Mouse (Mus musculus) megakaryocyte-erythroid progenitor cell, adult 5-6 weeks (primary cell): ENCODE measurements around the gene Asf1b. TPM values are rescaled to one million over a fixed set of nuclear protein-coding genes. Genes with fewer than 3 reads are reported as not detected.
"Not testable (repeated sequence)": the region's sequence is repeated elsewhere in the genome, so short reads cannot be mapped to it uniquely, and the experiment has no call there.

Experiments
- ATAC-seq: replicated peaks from 2 replicates; pipeline ENCODE4 v1.8.0; 2016; ENCODE audit warnings: mild to moderate bottlenecking, inconsistent platforms; ENCODE audit not compliant: severe bottlenecking, poor library complexity, low FRiP score, low TSS enrichment
- total RNA-seq, 2 experiments: library from RNA; stranded (forward) in 1 of 2; stranded (reverse) in 1 of 2; fragments of 200-1000, 215-1000 nt in 1 of 2; fragments of >200 nt in 1 of 2; fragmentation: Nextera tagmentation in 1 of 2; gene quantifications; 2 replicates each; pipeline ENCODE4 v1.2.3; 2014 to 2017

Gene Asf1b
- total RNA-seq, 2 experiments from 2014 or later = 36.5 to 64.6 TPM

DNA sequence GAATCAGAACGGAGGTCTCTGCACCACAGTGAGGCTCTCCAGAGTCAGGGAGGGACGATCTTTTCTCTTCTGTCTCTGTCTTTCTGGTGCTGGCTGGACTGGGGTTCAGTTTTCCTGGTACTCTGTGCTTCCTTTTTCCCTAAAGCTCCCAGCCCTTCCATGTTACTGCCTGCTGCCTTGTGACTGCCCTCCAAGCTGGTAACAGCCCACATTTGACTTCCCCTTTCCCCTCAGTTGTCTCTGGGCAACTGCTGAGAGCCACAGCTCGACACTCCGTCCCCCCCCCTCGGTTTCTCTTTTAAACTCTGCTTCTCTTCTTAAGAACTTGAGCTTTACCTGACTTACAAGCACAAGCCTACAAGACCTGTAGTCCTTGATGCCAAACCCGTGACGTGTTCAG, 33.9 kb downstream of the Asf1b start:
- ATAC-seq = no peak

DNA sequence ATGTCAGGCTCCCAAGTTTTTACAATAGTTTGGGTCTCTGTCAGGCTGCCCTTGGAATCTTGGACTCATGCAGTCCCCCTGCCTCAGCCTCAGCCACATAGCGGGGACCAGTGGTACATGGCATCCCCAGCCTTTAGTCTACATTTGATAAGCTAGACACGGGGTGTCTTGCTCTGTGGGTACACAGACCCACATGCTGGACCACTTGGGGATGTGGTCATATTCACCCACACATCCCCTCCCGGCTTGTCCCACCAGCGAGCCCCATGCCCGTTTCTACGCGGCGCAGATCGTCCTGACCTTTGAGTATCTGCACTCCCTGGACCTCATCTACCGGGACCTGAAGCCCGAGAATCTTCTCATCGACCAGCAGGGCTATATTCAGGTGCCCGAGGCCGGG, 34.9 kb downstream of the Asf1b start:
- no peak for ATAC-seq

DNA sequence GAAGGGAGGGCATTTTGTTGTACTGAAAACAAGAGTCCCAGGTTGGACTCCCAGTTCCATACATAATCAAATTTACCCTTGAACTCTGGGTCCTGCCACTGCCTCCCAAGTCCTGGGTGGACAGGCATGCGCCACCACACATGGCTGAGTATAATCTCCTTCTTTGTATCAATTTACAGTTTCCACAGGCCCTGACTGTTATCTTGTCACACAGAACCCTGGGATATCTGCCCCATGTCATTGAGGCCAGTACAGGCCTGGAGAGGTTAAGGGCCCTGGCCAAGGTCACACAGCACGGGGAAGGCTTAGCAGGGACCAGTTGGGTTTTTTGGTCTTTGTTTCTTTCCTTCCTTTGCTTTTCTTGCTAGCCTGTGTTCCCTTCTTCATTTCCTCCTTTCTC, 37.2 kb downstream of the Asf1b start:
- peak; percentile 57 for ATAC-seq

DNA sequence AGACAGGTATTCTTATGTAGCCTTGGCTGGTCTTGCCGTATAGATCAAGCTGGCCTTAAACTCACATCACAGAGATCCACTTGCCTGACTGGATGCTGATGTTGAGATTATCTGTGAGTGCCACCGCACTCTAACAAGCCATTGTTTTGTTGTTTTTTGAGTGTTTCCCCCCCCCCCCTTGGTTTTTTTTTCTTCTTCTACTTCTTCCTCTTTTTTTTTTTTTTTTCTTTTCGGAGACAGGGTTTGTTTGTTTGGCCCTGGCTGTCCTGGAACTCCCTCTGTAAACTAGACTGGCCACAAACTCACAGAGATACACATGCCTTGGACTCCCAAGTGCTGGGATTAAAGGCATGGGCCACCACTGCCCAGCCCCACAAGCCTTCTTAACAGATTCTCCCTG, 38.7 kb downstream of the Asf1b start:
- ATAC-seq = no peak

DNA sequence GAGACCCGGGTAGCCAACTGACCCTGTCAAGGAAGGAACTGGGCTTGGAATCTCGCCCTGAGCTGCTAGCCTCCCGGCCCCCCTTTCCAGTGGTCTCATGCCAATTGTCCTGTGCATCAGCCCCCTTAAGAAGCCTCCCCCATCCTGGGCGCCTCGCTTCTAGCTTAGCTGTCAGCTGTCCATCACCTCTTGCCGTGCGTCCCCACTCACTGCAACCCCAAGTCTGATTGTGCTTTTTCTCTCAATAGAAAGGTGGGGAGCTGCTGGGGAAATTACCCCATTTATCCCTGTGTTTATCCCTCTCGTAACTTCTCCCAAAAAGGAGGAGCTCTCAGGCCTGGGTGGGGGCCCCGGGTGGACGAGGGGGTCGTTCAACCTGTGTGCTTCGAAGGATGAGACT, 40.7 kb downstream of the Asf1b start:
- ATAC-seq = no peak

DNA sequence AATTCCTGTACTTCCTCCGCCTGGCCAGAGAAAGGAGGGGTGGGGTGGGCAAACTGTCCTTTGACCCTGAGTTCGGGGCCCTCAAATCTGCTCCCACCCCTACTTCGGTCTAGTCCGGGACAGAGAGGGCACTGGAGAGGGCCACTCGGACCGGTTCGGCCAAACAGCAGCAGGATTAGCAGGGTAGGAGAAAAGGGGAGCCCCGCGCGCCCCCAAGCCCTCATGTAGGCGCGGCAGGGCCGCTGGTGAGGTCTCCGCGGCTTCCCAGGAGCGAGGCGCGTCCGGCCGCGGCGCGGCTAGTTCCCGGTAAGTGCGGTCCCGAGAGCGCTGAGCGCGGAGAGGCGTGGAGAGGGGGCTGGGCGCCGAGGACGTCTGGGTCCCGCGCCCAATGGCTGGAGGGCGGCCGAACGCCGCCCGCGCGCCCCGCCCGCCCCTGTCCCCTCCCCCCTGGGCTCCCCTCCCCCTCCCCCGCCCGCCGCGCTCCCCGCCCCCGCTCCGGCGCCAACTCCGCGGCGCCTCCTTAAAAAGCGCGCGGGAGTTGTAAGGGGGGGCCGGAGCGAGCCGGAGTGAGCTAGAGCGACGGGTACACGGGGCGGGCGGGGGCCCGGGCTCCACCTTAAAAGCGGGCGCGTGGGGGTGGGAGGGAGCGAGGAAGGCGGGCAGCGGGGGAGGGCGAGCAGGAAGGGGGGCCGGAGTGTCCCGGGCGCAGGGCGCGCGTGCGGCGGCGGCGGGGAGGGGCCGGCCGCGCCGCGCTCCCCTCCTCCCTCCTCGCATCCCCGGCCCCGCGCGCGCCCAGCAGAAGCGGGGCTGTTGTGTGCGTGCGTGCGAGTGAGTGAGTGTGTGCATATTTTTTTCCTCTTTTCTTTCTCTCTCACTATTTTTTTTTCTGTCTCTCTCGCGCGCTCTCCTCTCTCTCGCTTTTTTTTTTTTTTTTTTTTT, 41.5 kb downstream of the Asf1b start:
- peak; percentile 70 for ATAC-seq

DNA sequence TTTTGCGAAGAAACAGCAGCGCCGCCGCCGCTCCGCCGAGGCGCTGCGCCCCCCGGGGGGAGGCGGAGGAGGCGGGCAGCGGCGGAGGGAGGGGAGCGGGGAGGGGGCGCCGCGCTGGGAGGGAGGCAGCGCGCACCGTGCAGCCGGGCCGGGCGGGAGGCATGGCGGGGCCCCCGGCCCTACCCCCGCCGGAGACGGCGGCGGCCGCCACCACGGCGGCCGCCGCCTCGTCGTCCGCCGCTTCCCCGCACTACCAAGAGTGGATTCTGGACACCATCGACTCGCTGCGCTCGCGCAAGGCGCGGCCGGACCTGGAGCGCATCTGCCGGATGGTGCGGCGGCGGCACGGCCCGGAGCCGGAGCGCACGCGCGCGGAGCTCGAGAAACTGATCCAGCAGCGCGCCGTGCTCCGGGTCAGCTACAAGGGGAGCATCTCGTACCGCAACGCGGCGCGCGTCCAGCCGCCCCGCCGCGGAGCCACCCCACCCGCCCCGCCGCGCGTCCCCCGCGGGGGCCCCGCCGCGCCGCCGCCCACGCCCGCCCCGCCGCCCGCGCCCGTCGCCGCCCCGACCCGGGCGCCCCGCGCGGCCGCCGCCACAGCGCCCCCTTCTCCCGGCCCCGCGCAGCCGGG, 42.3 kb downstream of the Asf1b start, which contains the start of gene Samd1:
Gene Samd1 (plus strand): TSS at position 162 of the 631 bp plus-strand sequence.
- no peak for ATAC-seq

DNA sequence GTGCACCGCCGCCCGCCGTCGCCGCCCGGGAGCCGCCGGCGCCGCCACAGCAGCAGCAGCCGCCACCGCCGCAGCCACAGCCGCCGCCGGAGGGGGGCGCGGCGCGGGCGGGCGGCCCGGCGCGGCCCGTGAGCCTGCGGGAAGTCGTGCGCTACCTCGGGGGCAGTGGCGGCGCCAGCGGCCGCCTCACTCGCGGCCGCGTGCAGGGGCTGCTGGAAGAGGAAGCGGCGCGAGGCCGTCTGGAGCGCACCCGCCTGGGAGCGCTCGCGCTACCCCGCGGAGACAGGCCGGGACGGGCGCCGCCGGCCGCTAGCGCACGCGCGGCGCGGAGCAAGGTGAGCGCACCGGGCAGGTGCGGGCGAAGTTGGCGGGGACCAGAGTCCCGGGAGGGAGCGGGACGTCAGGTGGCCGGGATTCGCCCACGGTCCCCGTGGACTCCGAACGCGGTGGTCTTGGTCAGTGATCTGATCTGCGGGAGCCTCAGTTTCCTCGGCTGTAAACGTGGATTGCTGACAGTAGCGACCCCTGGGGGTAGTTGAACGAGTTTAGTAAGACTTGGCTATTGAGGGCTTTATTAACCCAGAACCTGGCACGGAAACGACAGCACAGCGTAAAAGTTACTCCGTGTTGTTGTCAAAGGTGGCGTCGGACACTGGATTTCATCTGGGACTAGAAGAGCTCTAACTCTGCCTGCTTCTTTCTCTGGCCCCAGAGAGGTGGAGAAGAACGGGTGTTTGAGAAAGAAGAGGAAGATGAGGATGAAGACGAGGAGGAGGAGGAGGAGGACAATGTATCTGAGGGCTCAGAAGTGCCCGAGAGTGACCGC, 43.1 kb downstream of the Asf1b start:
- ATAC-seq = 0 out of 2 replicates have a peak, but pooled peaks have one; percentile 27

DNA sequence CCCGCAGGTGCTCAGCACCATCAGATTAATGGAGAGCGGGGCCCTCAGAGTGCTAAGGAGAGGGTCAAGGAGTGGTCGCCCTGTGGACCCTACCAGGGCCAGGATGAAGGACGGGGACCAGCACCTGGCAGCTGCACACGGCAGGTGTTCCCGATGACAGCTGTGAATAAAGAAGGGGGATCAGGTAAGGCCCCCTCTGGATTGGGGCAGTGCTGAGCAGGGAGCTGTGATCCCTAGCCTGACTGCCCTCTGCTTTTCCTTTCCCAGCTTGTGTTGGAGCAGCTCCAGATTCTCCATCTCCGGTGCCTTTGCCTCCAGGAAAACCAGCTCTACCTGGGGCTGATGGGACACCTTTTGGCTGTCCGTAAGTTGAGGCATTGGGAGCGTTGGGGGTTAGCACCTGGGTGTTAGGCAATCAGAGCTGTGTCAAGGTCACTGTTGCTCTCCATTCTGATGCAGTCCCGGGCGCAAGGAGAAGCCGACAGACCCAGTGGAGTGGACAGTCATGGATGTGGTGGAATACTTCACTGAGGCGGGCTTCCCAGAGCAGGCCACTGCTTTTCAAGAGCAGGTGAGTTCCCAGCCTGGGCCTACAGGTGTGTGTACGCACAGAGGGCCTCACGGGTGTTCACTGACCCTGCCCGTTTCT, 43.9 kb downstream of the Asf1b start:
- no peak for ATAC-seq

DNA sequence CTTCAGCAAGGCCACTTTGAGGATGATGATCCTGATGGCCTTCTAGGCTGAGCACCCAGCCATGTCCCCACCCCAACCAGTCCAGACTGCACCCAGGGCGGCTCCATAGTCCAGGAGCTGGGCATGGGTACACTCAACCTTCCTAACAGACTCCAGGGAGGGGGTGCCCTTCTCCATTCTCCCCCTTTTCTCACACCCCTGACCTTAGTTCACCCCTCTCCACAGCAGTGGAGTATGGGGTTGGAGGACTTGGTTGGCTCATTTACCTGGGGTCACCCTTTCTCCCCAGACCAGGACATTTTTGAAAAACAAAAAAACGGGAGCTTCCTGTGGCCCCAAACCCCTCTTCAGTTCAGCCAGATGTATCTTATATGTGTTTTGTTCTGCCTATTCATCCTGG, 44.5 kb downstream of the Asf1b start:
- no peak for ATAC-seq

DNA sequence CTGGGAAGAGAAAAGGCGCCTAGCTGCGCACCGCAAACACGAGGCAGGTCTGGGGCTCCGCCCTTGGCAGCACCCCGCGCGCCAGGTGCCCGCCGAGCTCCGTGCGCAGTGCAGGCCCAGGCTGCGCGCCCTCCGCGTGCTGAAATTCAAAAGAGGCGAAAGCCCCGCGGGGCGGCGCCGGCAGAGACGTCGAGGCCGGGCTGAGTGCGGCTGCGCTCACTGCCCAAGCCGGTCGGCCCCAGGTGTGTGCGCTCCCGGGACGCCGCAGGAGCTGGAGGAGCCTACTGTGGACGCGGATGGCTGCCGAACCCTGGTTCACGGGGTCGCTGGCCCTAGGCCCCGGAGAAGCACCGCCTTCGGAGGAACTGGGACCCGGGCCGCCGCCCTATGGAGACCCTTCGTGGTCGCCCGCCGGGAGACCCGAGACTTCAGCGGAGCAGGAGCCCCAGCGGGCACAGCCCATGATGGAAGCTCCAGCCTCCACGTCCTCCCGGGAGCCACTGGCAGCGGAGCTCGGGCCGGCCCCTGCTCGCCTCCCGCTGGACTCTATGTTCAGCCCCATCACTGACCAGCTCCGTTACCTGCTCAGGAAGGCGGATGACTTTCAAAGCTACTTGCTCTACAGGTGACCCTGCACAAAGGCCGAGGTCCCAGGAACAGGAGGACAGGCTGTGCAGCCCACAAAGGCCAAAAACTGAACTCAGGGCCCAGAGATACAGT, 46.1 kb downstream of the Asf1b start, which contains the start of gene 1700067K01Rik:
Gene 1700067K01Rik (plus strand): TSS at position 222 of the 720 bp plus-strand sequence.
- ATAC-seq = no peak

DNA sequence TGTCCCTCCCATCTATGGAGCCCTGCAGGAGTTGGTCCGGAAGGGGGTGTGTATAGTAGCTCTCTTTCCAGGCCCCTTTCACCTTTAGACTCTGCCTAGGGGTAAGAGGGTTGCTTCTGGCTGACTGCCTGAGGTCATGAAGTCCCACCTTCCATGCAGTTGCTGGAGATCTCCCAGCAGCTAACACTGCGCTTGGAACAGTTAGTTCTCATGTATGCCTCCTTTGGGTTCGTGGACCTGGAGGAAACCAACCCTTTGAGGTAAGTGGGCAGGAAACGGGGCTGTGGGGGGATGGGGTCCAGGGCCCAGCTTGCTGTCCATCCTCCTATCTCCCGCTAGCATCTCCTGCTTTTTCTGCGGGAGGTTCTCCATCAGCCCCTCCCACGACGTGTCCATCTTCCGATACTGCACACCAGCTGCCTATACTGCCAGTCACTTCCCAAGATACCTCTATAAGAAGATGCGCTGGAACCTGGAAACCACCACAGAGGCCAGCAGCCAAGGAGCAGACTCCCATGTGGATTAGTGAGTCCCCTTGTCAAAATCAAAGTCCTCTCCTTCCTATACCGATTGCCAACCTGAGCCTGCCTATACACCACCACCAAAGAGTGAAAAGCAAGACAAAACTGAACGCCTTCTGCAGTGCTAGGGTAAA, 47.8 kb downstream of the Asf1b start:
- ATAC-seq = no peak

DNA sequence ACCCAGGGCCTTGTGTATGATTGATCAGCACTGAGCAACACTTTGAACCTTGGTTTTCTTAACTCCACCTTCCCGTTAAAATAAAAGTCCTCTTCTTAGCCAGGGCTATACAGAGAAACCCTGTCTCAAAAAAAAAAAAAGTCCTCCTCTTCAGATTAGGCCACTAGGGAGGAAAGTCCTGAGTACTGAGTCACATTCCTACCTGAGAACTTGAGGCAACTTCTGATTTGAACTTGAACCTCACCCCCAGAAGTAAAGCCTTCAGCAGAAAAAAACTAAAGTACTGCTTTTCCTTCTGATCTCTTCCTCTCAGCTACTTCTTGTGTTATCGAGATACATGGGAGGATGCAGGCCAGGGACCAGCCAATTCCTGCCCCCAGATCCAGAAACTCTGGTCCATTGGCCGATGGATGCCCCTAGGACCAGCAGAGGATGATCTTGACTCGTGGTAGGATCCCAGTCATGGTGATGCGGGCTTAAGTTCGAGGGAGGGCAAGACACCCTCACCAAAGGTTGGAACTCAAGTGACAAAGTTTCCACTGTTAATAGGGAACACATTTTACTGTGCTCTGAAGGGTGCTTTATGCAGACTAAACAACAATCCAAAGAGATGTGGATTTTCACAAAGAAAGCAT, 48.4 kb downstream of the Asf1b start:
- ATAC-seq = no peak

DNA sequence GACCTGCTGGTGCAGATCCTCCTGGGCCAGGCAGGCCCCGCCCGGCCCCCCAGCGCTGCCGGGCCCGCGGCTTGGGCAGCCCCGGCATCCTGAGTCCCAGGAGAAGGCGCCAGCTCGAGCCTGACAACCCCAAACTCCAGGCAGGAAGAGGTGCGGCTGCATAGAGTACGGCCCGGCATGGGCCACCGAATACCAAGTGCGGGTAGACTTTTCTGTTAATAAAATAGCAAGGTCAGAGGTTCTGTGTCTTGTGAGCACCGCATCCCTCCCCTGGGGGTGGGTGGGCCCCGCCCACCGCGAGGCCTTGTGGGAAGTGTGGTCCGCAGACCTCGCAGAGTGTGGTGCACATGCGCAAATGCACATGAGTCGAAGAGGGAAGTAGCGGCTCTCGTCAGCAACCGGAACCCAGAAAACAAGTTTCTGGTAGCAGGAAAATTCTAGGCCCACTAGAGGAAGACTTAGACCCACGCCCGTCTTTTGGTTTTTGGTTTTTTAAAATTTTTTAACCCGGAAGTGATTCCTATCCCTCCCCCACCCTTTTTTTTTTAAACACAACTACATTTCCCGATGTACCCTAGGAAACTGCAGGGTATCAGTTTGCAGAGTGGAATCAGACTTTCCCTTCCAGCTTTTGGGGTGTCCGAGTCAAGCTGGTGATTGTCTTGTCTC, 49.4 kb downstream of the Asf1b start:
- peak; percentile 95 for ATAC-seq

DNA sequence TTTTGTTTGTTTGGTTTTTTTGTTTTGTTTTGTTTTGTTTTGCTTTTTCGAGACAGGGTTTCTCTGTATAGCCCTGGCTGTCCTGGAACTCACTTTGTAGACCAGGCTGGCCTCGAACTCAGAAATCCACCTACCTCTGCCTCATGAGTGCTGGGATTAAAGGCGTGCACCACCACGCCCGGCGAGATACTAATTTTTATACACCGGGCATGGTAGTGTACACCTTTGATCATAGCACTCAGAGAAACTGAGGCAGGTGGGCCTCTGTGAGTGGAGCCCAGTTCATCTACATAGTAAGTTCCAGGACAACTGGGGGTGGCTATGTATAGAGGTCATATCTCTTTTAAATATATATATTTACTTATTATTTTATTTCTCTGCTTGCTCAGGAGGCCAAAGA, 50.2 kb downstream of the Asf1b start:
- not testable (repeated sequence) for ATAC-seq

DNA sequence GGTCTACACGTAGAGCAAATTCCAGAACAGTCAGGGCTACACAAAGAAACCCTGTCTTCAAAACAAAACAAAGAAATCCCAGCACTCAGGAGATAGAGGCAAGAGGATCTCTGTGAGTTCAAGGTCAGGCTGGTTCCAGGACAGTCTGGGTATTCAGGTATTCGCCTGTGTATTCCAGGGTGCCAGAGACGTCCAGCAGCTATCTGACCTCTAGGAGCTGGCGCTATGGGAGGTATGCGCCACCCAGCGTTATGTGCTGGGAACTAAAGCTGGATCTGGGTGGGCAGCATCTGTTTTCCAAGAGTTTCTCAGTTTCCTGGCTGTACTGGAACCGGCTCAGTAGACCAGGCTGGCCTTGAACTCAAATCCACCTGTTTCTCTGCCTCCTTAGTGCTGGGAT, 53.1 kb downstream of the Asf1b start:
- no peak for ATAC-seq

DNA sequence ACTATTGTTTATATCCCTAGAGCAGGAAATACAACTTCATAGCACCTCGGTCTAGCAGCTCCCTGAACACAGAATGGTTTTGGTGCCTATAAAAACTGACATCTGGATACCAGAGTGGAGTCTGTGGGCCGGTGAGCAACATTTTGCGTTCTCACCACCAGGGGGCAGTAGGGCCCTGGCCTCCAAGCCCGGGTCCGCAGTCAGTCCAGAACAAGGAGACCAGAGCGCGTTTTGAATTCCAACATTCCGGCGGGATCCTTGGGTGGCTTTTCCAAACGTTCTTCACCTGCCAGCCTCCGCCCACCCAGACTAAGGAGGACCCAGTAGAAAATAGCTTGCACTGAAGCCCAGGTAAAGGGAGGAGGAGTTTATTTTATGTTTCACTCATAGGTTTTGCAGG, 54.6 kb downstream of the Asf1b start:
- peak; percentile 70; the same call in 1 of the 2 replicates for ATAC-seq
